Mouse (Mus musculus): Measurements from ENCODE around the gene Tpx2. TPM values are rescaled to one million over a fixed set of nuclear protein-coding genes. Genes with fewer than 3 reads are reported as not detected.

Gene Tpx2
- polyA plus RNA-seq, 1 experiment = 1.3 TPM

- no peaks in the 10 kb centered on the region for H3K36me3 ChIP-seq (ENCODE audit: control insufficient read depth, insufficient read depth, low read length)
- peaks cover 37% of the 10 kb centered on the region for H3K4me1 ChIP-seq (ENCODE audit: control insufficient read depth, insufficient read depth, insufficient read length, low read length)
- WGBS = 38% methylated on average over 2 of the region's 2 CpGs
- peak overlapping the region; percentile 97 for H3K27ac ChIP-seq (ENCODE audit: insufficient read depth, low read depth, low read length)
- no peak overlapping the region for H3K4me3 ChIP-seq (ENCODE audit: low read depth, low read length)
- H3K27me3 ChIP-seq (ENCODE audit: control insufficient read depth, insufficient read depth, low read length) = no peaks in the 10 kb centered on the region
- no peak for TF ChIP-seq POLR2A (IDR thresholded peaks at IDR 0.05; ENCODE audit: low read depth, low read length)
- no peak for TF ChIP-seq CTCF (IDR thresholded peaks at IDR 0.05; ENCODE audit: extremely low read depth, insufficient read length, insufficient replicate concordance, low read depth, low read length)
These were observed 41.7 kb upstream of the Tpx2 start for GRCm38 (mm10) chr2:152806037-152806436.

- H3K27me3 ChIP-seq (ENCODE audit: control insufficient read depth, insufficient read depth, low read length) = no peaks in the 10 kb centered on the region
- 27% methylated on average over 3 of the region's 3 CpGs for WGBS
- H3K4me3 ChIP-seq (ENCODE audit: low read depth, low read length) = no peak overlapping the region
- H3K4me1 ChIP-seq (ENCODE audit: control insufficient read depth, insufficient read depth, insufficient read length, low read length) = peaks cover 46% of the 10 kb centered on the region
- H3K27ac ChIP-seq (ENCODE audit: insufficient read depth, low read depth, low read length) = peak overlapping the region; percentile 84
- TF ChIP-seq POLR2A (IDR thresholded peaks at IDR 0.05; ENCODE audit: low read depth, low read length) (no peak), CTCF (IDR thresholded peaks at IDR 0.05; ENCODE audit: extremely low read depth, insufficient read length, insufficient replicate concordance, low read depth, low read length) (no peak)
- no peaks in the 10 kb centered on the region for H3K36me3 ChIP-seq (ENCODE audit: control insufficient read depth, insufficient read depth, low read length)
These were observed 39.6 kb upstream of the Tpx2 start for GRCm38 (mm10) chr2:152808178-152808577.

GRCm38 (mm10) chr2:152810158-152810941, 37.4 kb upstream of the Tpx2 start:
- Histone ChIP-seq H3K36me3 (ENCODE audit: control insufficient read depth, insufficient read depth, low read length) (no peaks in the 10 kb centered on the region), H3K27ac (ENCODE audit: insufficient read depth, low read depth, low read length) (peak overlapping the region; percentile 89), H3K4me1 (ENCODE audit: control insufficient read depth, insufficient read depth, insufficient read length, low read length) (peaks cover 43% of the 10 kb centered on the region), H3K4me3 (ENCODE audit: low read depth, low read length) (no peak overlapping the region), H3K27me3 (ENCODE audit: control insufficient read depth, insufficient read depth, low read length) (no peaks in the 10 kb centered on the region)
- WGBS = 46% methylated on average over 5 of the region's 5 CpGs
- TF ChIP-seq CTCF (IDR thresholded peaks at IDR 0.05; ENCODE audit: extremely low read depth, insufficient read length, insufficient replicate concordance, low read depth, low read length) = no peak
- no peak for TF ChIP-seq POLR2A (IDR thresholded peaks at IDR 0.05; ENCODE audit: low read depth, low read length)

GRCm38 (mm10) chr2:152811336-152812165, 36.2 kb upstream of the Tpx2 start:
- Histone ChIP-seq H3K27me3 (ENCODE audit: control insufficient read depth, insufficient read depth, low read length) (no peaks in the 10 kb centered on the region), H3K4me1 (ENCODE audit: control insufficient read depth, insufficient read depth, insufficient read length, low read length) (peaks cover 49% of the 10 kb centered on the region), H3K27ac (ENCODE audit: insufficient read depth, low read depth, low read length) (peak overlapping the region; percentile 89), H3K4me3 (ENCODE audit: low read depth, low read length) (no peak overlapping the region), H3K36me3 (ENCODE audit: control insufficient read depth, insufficient read depth, low read length) (no peaks in the 10 kb centered on the region)
- no peak for TF ChIP-seq POLR2A (IDR thresholded peaks at IDR 0.05; ENCODE audit: low read depth, low read length)
- TF ChIP-seq CTCF (IDR thresholded peaks at IDR 0.05; ENCODE audit: extremely low read depth, insufficient read length, insufficient replicate concordance, low read depth, low read length) = no peak
- WGBS = 18% methylated on average over 3 of the region's 3 CpGs

- no peaks in the 10 kb centered on the region for H3K27me3 ChIP-seq (ENCODE audit: control insufficient read depth, insufficient read depth, low read length)
- H3K27ac ChIP-seq (ENCODE audit: insufficient read depth, low read depth, low read length) = no peak overlapping the region
- WGBS = 44% methylated on average over 1 of the region's 1 CpGs
- TF ChIP-seq CTCF (IDR thresholded peaks at IDR 0.05; ENCODE audit: extremely low read depth, insufficient read length, insufficient replicate concordance, low read depth, low read length) (no peak), POLR2A (IDR thresholded peaks at IDR 0.05; ENCODE audit: low read depth, low read length) (no peak)
- no peaks in the 10 kb centered on the region for H3K36me3 ChIP-seq (ENCODE audit: control insufficient read depth, insufficient read depth, low read length)
- H3K4me1 ChIP-seq (ENCODE audit: control insufficient read depth, insufficient read depth, insufficient read length, low read length) = peaks cover 58% of the 10 kb centered on the region
- no peak overlapping the region for H3K4me3 ChIP-seq (ENCODE audit: low read depth, low read length)
These were observed 34.5 kb upstream of the Tpx2 start for GRCm38 (mm10) chr2:152813232-152813631.

- Histone ChIP-seq H3K36me3 (ENCODE audit: control insufficient read depth, insufficient read depth, low read length) (peaks cover 5% of the 10 kb centered on the region; the same call in 1 of the 2 replicates), H3K27me3 (ENCODE audit: control insufficient read depth, insufficient read depth, low read length) (no peaks in the 10 kb centered on the region), H3K27ac (ENCODE audit: insufficient read depth, low read depth, low read length) (no peak overlapping the region), H3K4me3 (ENCODE audit: low read depth, low read length) (no peak overlapping the region), H3K4me1 (ENCODE audit: control insufficient read depth, insufficient read depth, insufficient read length, low read length) (peaks cover 58% of the 10 kb centered on the region)
- TF ChIP-seq CTCF (IDR thresholded peaks at IDR 0.05; ENCODE audit: extremely low read depth, insufficient read length, insufficient replicate concordance, low read depth, low read length) = no peak
- 35% methylated on average over 6 of the region's 6 CpGs for WGBS
These were observed 33.4 kb upstream of the Tpx2 start for GRCm38 (mm10) chr2:152814213-152814874.
